Mouse (Mus musculus) testis, adult 2 months (tissue): Measurements from ENCODE around the gene Ugt1a7c.

Source experiments
- CTCF ChIP-seq: fragments of 200-500 bp; IDR thresholded peaks from 2 replicates; pipeline ENCODE4 v1.5.1; 2012; ENCODE audit warnings: low read depth, mild to moderate bottlenecking, inconsistent platforms, low read length, moderate library complexity; ENCODE audit not compliant: control insufficient read depth, insufficient read depth, insufficient replicate concordance
- POLR2A ChIP-seq: fragments of 200-500 bp; IDR thresholded peaks from 2 replicates; pipeline ENCODE4 v1.6.1; 2012; ENCODE audit warnings: low read depth, mild to moderate bottlenecking, inconsistent platforms, low read length, moderate library complexity; ENCODE audit not compliant: control insufficient read depth

DNA sequence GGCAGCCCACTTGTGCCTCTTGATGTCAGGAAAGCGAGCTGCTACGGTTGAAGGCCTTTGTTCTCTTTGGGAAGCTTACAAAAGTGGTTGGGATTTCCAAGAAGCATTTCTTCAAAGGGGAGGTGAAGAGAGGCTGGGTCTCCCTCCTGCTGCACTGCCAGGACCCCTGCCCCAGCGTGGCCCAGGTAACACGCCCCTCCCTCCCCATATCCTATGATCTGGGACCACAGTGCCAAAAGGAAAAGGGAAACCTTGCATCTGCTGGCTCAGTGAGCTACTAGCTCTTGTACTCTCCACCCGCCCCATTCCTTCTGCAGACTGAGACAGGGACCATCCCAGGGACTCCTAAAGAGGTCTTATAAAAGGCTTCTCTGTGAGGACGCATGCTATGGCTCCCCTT, 162.8 kb downstream of the Ugt1a7c start:
- no peak for TF ChIP-seq POLR2A
- no peak for TF ChIP-seq CTCF
